Mouse (Mus musculus) spleen, postnatal 14 days (tissue): ENCODE results near the gene Ccdc34.

Source experiments
- DNase-seq, 2 experiments: peaks; one replicate each; pipeline ENCODE4 v3.0.0; 2021 to 2022; ENCODE audit warnings: low spot score in 2 of 2

The Ccdc34 gene

GRCm38 (mm10) chr2:110180316-110180670, 162.7 kb downstream of the Ccdc34 start:
- no peak for DNase-seq

- DNase-seq = no peak
Observed at GRCm38 (mm10) chr2:110181666-110182065, 164.0 kb downstream of the Ccdc34 start.

GRCm38 (mm10) chr2:110182248-110182647, 164.6 kb downstream of the Ccdc34 start:
- no peak for DNase-seq

GRCm38 (mm10) chr2:110182795-110183486, 165.3 kb downstream of the Ccdc34 start:
- DNase-seq = no peak

DNA sequence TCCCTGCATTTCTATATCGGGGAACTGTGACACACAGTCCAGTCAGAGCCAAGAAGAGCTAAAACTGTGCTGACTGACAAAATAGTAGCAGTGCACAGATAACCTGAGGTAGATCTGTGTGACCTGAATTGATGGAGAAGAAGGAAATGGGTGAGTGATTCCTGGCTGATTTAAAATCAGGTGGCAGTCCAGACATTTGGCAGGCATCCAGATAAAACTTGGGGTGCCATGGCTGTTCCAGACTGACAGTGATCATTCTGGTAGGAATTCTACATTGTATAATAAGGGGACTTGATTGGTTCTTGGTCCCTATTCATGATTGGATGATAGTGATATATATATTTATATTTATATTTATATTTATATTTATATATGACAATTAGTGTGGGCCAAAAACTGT, 166.5 kb downstream of the Ccdc34 start:
- no peak for DNase-seq

- DNase-seq = no peak
Observed at GRCm38 (mm10) chr2:110186427-110186980, 168.9 kb downstream of the Ccdc34 start.

- DNase-seq = no peak
Observed at GRCm38 (mm10) chr2:110188696-110189397, 171.2 kb downstream of the Ccdc34 start.

DNA sequence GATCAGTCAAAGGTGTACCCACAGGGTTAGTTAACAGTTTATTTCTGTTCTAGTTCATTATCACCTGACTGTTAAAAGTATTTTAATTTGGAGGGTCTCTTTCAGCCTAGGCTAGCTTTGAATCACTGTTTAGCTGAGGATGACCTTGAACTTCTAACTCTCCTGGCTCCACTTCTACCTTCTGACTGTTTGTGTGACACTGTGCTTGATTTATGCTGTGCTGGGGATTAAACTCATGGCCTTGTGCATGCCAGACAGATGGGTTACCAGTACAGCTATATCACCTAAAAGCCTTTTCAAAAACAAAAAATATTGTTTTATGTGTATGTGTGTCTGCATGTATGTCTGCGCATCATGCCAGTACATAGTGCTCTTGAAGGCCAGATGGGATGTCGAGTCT, 172.8 kb downstream of the Ccdc34 start:
- no peak for DNase-seq

DNA sequence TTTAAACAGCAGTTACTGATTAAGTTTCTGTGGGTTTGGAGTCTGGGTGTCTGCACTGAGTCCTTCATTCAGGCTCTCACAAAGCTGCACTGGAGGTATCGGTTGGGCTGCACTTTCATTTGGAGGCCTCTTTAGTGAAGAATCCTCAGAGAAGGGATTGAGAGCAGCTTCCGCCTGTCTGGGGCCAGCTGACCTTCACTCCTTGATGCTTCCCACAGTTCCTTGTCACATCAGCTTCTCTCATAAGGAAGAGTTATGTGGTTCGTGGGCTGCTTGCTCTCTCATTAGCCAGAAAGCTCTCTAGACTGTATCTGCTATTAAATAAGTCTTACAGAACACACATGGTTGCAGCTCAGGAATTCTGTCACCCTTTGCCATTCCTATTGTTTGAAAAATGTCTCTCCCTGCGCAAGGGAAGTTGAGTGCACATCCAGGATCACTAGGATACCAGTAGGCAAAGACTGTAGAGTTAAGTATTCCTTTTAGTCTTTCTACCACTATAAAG, 173.6 kb downstream of the Ccdc34 start:
- DNase-seq = no peak

DNA sequence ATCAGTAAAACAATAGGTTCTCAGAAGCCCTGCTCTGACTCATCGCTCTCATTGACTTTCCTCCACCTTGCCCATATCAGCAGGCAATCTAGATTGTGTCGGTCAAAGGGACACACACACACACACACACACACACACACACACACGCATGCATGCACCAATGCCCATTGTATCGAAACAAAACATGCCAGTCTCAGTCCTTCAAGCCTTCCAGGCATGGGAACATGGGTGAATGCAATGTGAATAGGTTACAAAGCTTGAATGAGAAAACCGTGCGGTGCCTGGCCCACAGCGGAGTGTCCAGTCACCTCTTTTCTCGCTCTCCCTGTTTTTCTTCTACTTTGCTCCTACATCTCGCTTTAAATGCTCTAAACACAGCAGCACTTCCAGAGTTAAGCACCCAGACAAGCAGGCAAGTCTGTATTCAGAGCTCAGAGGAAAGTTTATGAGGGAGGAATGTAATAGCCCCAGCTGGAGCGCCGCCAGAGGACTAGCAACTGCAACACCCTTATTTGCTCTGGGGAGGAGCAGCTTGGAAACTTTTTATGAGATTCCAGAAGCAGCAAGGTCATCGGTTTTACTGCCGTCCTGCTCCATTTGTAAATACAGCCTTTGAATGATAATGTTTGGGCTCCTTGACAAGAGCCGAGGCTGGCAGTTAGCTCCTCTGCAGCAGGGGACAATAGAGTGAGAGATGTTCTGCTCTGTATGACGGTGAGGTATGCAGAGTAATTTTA, 174.5 kb downstream of the Ccdc34 start:
- no peak for DNase-seq

- DNase-seq = no peak
Observed at GRCm38 (mm10) chr2:110192702-110193312, 175.2 kb downstream of the Ccdc34 start.

- no peak for DNase-seq
Observed at GRCm38 (mm10) chr2:110196551-110196950, 178.9 kb downstream of the Ccdc34 start.

DNA sequence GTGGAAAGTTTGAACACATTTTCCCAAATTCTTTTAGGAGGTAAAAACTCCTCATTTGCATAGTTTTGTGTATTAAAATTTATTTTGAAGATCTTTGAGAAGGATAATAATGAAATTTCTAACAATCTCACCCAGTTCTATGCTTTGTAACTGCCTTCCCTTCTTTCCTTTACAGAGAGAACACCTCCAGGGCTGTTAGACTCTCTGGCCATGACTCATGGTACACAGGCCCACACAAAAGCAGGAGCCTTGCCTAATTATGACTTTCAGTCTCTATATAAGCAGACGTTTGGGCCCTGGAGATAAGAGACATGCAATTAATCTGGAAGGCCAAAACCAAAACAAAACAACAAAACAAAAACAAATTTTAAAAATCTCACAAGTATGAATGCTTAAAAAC, 182.0 kb downstream of the Ccdc34 start:
- no peak for DNase-seq

GRCm38 (mm10) chr2:110201770-110202169, 184.2 kb downstream of the Ccdc34 start:
- DNase-seq = no peak

DNA sequence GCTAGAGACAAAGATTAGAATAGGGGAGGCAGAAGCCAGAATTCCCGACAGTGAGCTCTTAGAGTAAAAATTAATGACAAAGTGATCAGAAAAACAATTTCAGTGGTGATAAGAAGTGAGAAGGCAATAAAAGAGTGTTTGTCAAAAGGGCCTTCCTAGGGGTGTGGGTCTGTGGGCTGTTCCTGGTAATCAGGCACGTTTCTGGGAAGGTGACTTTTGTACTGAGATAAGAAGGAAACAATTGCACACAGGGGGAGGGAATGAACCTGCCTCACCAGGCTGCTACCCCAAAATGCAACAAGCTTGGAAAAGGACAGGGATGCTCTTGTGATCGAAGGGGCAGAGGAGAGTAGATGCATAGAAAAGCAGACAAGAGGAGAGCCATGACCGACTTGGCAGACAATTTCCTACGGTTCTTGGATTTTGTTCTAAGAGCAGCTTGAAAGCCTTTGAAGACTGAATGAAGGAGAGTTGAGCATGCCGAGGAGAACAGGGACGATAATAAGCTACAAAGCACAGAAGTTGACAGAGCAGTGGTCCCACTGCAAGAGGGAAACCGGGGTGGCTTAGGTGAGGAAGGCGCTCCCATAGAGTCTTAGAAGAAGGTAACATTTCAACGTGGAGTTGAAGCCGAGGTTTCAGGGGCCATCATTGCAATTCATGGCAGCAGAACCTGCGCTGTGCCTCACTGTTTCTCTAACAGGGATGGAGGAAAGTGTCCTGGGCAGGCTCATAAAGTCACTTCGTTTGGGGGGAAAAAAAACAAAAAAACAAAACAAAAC, 185.3 kb downstream of the Ccdc34 start:
- no peak for DNase-seq

DNA sequence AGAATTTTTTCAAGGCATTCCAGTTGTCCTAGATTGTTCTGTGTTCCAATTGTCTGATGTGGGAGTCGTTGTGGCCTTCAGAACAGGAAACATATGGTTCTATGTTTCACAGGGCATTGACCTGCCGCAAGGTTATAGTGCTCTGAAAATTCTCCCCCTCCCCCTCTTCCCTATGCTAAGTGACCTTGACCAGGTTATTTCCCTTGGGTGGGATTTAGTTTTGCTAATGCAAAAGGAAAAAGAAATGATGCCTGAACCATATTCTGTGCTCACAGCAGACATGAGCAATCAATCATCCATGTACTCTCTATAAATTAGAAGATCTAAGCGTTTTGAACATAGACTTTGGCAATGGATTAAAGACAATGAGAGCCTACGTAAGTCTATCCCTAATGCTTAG, 186.6 kb downstream of the Ccdc34 start:
- DNase-seq = no peak

DNA sequence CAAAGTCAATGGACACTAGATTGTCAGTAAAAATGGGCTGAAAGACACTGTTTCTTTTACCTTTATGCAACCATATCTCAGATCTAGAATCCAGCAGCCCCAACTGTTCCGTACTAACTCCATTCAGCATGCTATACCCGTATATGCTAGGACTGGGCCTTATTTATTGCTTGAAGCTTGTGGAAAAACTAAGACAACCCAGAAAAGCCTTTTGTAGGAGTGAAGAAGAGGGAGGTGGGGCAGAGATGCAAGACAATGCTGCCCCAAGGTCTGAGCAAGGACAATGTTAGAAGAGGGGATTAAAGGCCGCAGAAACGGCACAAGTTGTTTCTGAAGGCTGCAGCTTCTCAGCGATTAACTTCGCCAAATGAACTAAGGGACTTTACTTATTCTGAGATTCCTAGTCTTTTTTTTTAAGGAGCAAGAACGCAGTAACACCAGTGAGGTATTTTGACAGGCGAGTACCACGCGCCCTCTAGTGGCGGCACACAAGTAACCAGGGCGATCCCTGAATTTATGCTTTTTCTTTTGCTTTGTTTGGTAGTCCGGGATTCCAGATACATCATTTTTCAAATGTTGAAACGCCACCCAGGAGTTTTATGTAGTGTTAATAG, 187.2 kb downstream of the Ccdc34 start:
- peak in 1 of 2 experiments; percentile 7 for DNase-seq

GRCm38 (mm10) chr2:110210508-110211496, 193.2 kb downstream of the Ccdc34 start:
- no peak for DNase-seq

- no peak for DNase-seq
Observed at GRCm38 (mm10) chr2:110214278-110214677, 196.7 kb downstream of the Ccdc34 start.
